In the genomic region with DNA sequence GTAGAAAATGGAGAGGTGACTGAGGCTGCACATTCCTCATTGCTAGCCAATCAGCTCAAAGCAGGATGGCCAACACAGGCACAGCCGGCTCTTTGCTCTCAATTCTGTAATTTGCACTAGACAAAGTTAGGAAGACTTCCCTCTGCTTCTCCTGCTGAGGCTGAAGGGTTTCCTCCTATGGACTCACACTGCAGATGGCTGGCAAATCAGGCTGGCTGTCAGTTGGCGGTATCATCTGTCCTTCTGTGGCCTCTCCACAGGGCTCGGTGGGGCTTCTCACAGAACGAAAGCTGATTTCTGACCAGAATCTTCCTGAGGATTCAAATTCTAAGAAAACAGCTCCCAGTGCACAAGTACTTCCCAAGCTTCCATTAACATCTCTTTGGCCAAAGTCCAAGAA, we compare ENCODE assay signal across 23 mouse cellular contexts.
DNase-seq lines count a peak whose midpoint lies in the region; ATAC-seq and TF ChIP-seq lines count a peak whose summit lies in the region.
"Had no signal": no experiment of that assay in that cellular context is flagged by ENCODE, and none has a peak within 500 bp of the region (broad histone marks: within the 10 kb centered on the region; RNA-seq: fewer than 3 reads in every experiment).

No protein-coding gene starts in this region.

- H3K36me3 ChIP-seq in forebrain, embryonic 14.5 days (ENCODE audit: control insufficient read depth, insufficient read depth, low read length), result no peaks in the 10 kb centered on the region
- no peaks in the 10 kb centered on the region for H3K36me3 ChIP-seq in forebrain, postnatal 0 days (ENCODE audit: insufficient read depth)
- no peaks in the 10 kb centered on the region for H3K36me3 ChIP-seq in limb, embryonic 10.5 days
- H3K36me3 ChIP-seq: hindbrain, embryonic 15.5 days; limb, embryonic 15.5 days; lung, embryonic 15.5 days had no signal

- H3K4me3 ChIP-seq in forebrain, embryonic 14.5 days (ENCODE audit: low read depth, low read length), result no peak overlapping the region
- no peak overlapping the region for H3K4me3 ChIP-seq in forebrain, postnatal 0 days (ENCODE audit: low read depth, low read length)
- H3K4me3 ChIP-seq in limb, embryonic 10.5 days, result no peak overlapping the region
- H3K4me3 ChIP-seq: hindbrain, embryonic 15.5 days; limb, embryonic 15.5 days; lung, embryonic 15.5 days had no signal

- peaks cover 34% of the 10 kb centered on the region for H3K4me1 ChIP-seq in forebrain, embryonic 14.5 days (ENCODE audit: control insufficient read depth, insufficient read depth, low read length)
- 0 out of 2 replicates have a peak, but pooled peaks cover 6% of the 10 kb centered on the region for H3K4me1 ChIP-seq in forebrain, postnatal 0 days (ENCODE audit: insufficient read depth)
- H3K4me1 ChIP-seq in limb, embryonic 10.5 days, result peaks cover 22% of the 10 kb centered on the region
- H3K4me1 ChIP-seq: lung, embryonic 15.5 days had no signal

- H3K4me2 ChIP-seq in forebrain, embryonic 14.5 days (ENCODE audit: low read length), result no peak overlapping the region
- H3K4me2 ChIP-seq in forebrain, postnatal 0 days (ENCODE audit: low read depth), result no peak overlapping the region
- H3K4me2 ChIP-seq: hindbrain, embryonic 15.5 days; limb, embryonic 15.5 days; lung, embryonic 15.5 days had no signal

- no peaks in the 10 kb centered on the region for H3K9me3 ChIP-seq in forebrain, embryonic 14.5 days (replicated peaks; ENCODE audit: control insufficient read depth, low read length)
- no peaks in the 10 kb centered on the region for H3K9me3 ChIP-seq in forebrain, postnatal 0 days (ENCODE audit: low read length)
- H3K9me3 ChIP-seq in limb, embryonic 10.5 days (replicated peaks), result no peaks in the 10 kb centered on the region
- H3K9me3 ChIP-seq: hindbrain, embryonic 15.5 days; limb, embryonic 15.5 days; lung, embryonic 15.5 days had no signal

- no peak overlapping the region for H3K27ac ChIP-seq in forebrain, embryonic 14.5 days (ENCODE audit: low read depth, low read length)
- no peak overlapping the region for H3K27ac ChIP-seq in forebrain, postnatal 0 days (ENCODE audit: low read depth, low read length)
- H3K27ac ChIP-seq in limb, embryonic 10.5 days, result 0 out of 2 replicates have a peak overlapping the region, but pooled peaks have one; percentile 14
- H3K27ac ChIP-seq: hindbrain, embryonic 15.5 days; limb, embryonic 15.5 days; liver, embryonic 14.5 days; lung, embryonic 15.5 days had no signal

- no peak overlapping the region for H3K9ac ChIP-seq in forebrain, embryonic 14.5 days (ENCODE audit: low read length)
- no peak overlapping the region for H3K9ac ChIP-seq in forebrain, postnatal 0 days
- H3K9ac ChIP-seq: hindbrain, embryonic 15.5 days; limb, embryonic 15.5 days; liver, embryonic 14.5 days; lung, embryonic 15.5 days had no signal

- H3K27me3 ChIP-seq in forebrain, embryonic 14.5 days (replicated peaks; ENCODE audit: control insufficient read depth, insufficient read depth, low read length), result no peaks in the 10 kb centered on the region
- H3K27me3 ChIP-seq in forebrain, postnatal 0 days (ENCODE audit: insufficient read depth, low read length), result no peaks in the 10 kb centered on the region
- H3K27me3 ChIP-seq in limb, embryonic 10.5 days (ENCODE audit: low read depth, poor library complexity, severe bottlenecking), result no peaks in the 10 kb centered on the region
- H3K27me3 ChIP-seq: hindbrain, embryonic 15.5 days; limb, embryonic 15.5 days; lung, embryonic 15.5 days had no signal

- no peak for ATAC-seq in forebrain, embryonic 14.5 days
- no peak for ATAC-seq in forebrain, postnatal 0 days
- ATAC-seq: CD4-positive, CD25-positive, alpha-beta regulatory T cell, adult 4 months; forebrain, embryonic 16.5 days; intestine, embryonic 16.5 days had no signal

- peak; percentile 20 for DNase-seq in forebrain, embryonic 14.5 days (ENCODE audit: low spot score)
- DNase-seq in forebrain, postnatal 0 days, result no peak
- peak; percentile 57 for DNase-seq in cerebellum, adult 11 months
- DNase-seq in cerebellum, adult 9-11 months, result peak; percentile 79
- DNase-seq in limb, embryonic 10.5 days (ENCODE audit: low spot score), result no peak
- DNase-seq in thymus, postnatal 4 days, result no peak
- DNase-seq in heart, postnatal 4 days, result no peak
- DNase-seq in adrenal gland, adult 18-20 months (ENCODE audit: low spot score in 2 of 2), result no peak
- DNase-seq: embryo, embryonic 11 days; gastrocnemius, postnatal 25 days; heart, adult 18-20 months; kidney, adult 9 months; kidney, postnatal 25 days; lung, postnatal 4 days; midbrain, embryonic 14.5 days; thymus, postnatal 14 days had no signal

- 33% methylated on average over 4 of the region's 4 CpGs for WGBS in forebrain, embryonic 14.5 days
- 41% methylated on average over 4 of the region's 4 CpGs for WGBS in forebrain, postnatal 0 days
- WGBS in limb, embryonic 10.5 days, result 79% methylated on average over 4 of the region's 4 CpGs

- TF ChIP-seq CTCF in forebrain, postnatal 0 days (IDR thresholded peaks at IDR 0.05; ENCODE audit: low read depth), result no peak

Comparison
In these comparisons a context has a peak if more than half of its experiments do, and no peak if none do; other contexts are left out.
1. DNase-seq: peak in forebrain, embryonic 14.5 days (single experiment), cerebellum, adult 11 months (single experiment) and cerebellum, adult 9-11 months (single experiment); none in forebrain, postnatal 0 days (single experiment), limb, embryonic 10.5 days (single experiment), thymus, postnatal 4 days (single experiment), heart, postnatal 4 days (single experiment) and adrenal gland, adult 18-20 months (0 of 2).